Mouse (Mus musculus) 3T3-L1 (cell line): ENCODE measurements at regions not wholly inside any gene's neighbourhood (a gene's known extent, or its start where the extent isn't known, plus 50 kb on each side); places are given as distances from the start of the nearest gene placed in this dataset.

Experiments used
- DNase-seq: peaks from one replicate; pipeline ENCODE4 v3.0.0-alpha.2; 2015; ENCODE audit warnings: low read depth, low spot score

DNA sequence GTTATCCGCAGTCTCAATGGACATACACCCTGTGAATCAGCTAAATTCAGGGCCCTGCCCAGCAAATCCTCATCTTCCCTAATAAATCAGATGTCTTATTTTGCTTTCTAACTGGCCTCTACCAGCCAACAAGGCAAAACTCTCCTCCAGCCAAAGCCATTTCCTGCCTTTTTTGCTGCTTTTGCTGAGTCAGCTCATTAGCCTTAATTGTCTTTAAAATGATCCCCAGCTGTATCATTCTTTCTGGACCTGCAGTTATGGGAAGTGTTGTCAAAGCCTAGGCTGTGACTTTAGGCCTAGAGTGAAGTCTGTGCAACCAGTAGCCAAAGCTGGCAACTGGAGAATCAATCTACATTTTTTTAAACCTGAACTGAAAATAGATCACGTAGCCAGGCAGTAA, 81.4 kb downstream of the Mtpn start:
- no peak for DNase-seq

DNA sequence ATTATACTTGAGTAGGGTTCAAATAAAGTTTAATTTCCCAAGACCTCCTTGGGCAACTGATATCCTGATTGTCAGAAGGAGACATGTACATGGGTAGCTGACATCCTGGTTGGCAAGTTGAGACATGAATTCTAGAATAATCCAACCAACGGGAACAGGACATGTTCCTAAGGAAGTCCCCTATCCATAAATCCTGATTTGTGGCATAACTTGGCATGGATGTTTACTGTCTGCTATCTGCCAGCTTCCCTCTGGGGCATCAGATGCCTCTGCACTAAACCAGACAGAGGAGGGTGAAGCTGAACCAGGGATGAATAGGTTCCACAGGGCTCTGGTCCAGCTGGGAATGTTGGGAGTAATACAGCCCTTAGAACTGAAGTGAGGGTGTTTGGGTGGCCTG, 94.7 kb downstream of the Mtpn start:
- no peak for DNase-seq

- peak; percentile 96 for DNase-seq
These were observed 100.4 kb upstream of the Fam180a start for GRCm38 (mm10) chr6:35426301-35426700.

DNA sequence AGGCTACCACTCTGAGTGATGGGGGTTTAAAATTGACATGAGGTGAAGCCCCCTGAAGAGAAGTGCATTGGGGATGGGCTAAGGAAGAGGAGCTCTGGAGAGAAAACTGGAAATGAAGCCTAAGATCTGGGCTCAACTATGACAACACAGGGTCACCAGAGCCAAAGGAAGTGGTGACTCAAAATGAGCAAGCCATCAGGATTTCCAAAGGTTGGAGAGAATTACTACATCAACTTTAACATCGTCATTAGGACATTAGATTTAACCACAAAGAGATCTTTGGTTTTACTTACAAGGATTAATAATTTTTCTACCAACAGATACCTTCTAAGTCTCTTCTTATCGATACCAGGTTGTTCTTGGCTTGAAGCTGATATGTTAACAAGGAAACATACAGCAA, 98.6 kb upstream of the Fam180a start:
- DNase-seq = peak; percentile 65

- no peak for DNase-seq
These were observed 95.0 kb upstream of the Fam180a start for GRCm38 (mm10) chr6:35420924-35421323.

- DNase-seq = no peak
These were observed 79.1 kb upstream of the Fam180a start for GRCm38 (mm10) chr6:35405044-35405443.

DNA sequence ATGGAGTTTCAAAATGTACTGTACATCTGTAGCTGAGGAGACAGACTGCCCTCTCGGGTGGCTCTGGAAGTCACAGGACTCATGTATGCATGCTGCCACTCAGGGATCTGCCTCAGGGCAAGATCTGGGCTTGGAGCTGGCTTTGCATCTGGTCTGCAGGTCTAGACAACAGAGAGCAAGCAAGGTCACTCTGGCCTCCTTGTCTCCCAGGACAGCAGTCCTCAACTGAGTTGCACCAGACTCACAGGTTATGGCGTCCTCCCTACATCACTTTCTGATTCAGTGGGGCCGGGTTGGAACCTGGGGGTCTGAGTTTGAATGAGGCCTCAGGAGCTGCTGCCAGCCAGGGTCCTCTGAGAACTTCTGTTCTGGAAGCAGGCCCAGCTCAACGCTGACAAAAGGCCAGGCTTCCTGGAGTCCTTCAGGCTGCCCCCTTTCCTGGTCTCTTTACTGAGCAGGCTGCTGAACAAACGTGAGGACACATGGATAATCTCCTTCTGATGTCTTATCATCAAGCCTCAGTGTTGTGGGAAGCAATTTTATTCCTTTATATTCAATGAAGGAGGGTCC, 77.5 kb upstream of the Fam180a start:
- DNase-seq = no peak

GRCm38 (mm10) chr6:35395726-35396125, 69.8 kb upstream of the Fam180a start:
- no peak for DNase-seq

- DNase-seq = peak; percentile 74
These were observed 62.9 kb upstream of the Fam180a start for GRCm38 (mm10) chr6:35388827-35389226.

- no peak for DNase-seq
These were observed 55.6 kb upstream of the Fam180a start for GRCm38 (mm10) chr6:35381536-35381935.

DNA sequence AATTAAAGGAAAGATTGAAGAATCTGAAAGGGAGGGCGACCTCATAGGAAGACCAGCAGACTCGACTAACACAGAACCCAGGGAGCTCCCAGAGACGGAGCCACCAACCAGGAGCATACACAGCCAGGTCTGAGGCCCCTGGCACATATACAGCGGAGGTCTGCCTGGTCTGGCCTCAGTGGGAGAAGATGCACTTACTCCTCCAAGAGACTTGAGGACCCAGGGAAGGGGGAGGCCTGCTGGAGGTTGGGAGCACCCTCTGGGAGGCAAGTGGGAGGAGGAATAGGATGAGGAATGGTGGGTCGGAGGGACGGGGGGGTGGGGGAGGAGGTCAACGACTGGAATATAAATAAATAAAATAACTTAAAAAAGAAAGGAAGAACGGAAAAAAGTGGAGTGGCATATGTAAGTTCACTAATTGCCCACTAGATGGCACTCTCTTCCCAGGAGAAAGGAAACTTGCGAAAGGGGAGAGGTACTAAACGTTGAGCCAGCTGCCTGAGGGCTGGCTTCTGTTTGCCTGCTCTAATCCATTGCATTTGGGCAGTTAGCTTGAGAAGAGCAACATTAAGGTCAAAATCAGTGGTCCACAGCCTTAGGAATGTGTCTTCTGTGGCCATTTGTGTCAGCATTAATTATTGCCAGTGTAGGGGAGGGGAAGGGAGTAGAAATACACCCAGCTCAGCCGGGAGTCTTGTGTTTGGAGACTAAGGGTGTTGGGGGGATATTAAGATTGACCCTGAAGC, 55.0 kb upstream of the Fam180a start:
- DNase-seq = peak; percentile 88

- peak; percentile 95 for DNase-seq
These were observed 53.9 kb upstream of the Fam180a start for GRCm38 (mm10) chr6:35379890-35380289.

GRCm38 (mm10) chr6:35378851-35379250, 52.9 kb upstream of the Fam180a start:
- DNase-seq = no peak

- peak; percentile 27 for DNase-seq
These were observed 51.6 kb upstream of the Fam180a start for GRCm38 (mm10) chr6:35377535-35377934.

GRCm38 (mm10) chr6:35376526-35376925, 50.6 kb upstream of the Fam180a start:
- no peak for DNase-seq
